Mouse (Mus musculus) heart, embryonic 15.5 days (tissue): Measurements from ENCODE around the gene Tm7sf3. TPM values are rescaled to one million over a fixed set of nuclear protein-coding genes. Genes with fewer than 3 reads are reported as not detected.

Experiments used
- ATAC-seq: fragments of 200-750 bp; cut with Nextera tagmentation; replicated peaks from 2 replicates; pipeline ENCODE4 v1.8.0; 2017; ENCODE audit warnings: low read depth, moderate TSS enrichment; ENCODE audit not compliant: insufficient number of reproducible peaks, insufficient read depth, low FRiP score
- H3K27ac ChIP-seq: fragments of 300-500 bp; sonication (generic); 2 replicates; pipeline ENCODE4 v1.5.1; 2015; ENCODE audit warnings: mild to moderate bottlenecking, inconsistent platforms
- H3K27me3 ChIP-seq: fragments of 300-500 bp; sonication (generic); 2 replicates; pipeline ENCODE4 v1.6.1; 2015; ENCODE audit warnings: inconsistent platforms
- H3K36me3 ChIP-seq: fragments of 300-500 bp; sonication (generic); 2 replicates; pipeline ENCODE4 v1.6.1; 2015; ENCODE audit warnings: mild to moderate bottlenecking, inconsistent platforms
- H3K4me1 ChIP-seq: fragments of 300-500 bp; sonication (generic); replicated peaks from 2 replicates; pipeline ENCODE4 v1.6.1; 2015; ENCODE audit warnings: inconsistent platforms
- H3K4me2 ChIP-seq: fragments of 300-500 bp; sonication (generic); 2 replicates; pipeline ENCODE4 v1.6.1; 2015; ENCODE audit warnings: inconsistent platforms, mild to moderate bottlenecking, moderate library complexity
- H3K4me3 ChIP-seq: fragments of 300-500 bp; sonication (generic); 2 replicates; pipeline ENCODE4 v1.5.1; 2015; ENCODE audit warnings: mild to moderate bottlenecking, inconsistent platforms
- H3K9ac ChIP-seq: fragments of 300-500 bp; sonication (generic); 2 replicates; pipeline ENCODE4 v1.6.1; 2015; ENCODE audit warnings: mild to moderate bottlenecking, inconsistent platforms
- H3K9me3 ChIP-seq: fragments of 300-500 bp; sonication (generic); replicated peaks from 2 replicates; pipeline ENCODE4 v1.6.1; 2016; ENCODE audit warnings: inconsistent platforms
- WGBS: fragments of 180-500 bp; shearing (Covaris S2); methylation state at CpG from one replicate; pipeline ENCODE4 v1.1.7; 2015; ENCODE audit warnings: mixed read lengths; 5-methylcytosine and 5-hydroxymethylcytosine counted together
- polyA plus RNA-seq: library from polyadenylated mRNA; unstranded; fragments of >200 nt; fragmentation: Nextera tagmentation; extraction: Ambion mirVana; gene quantifications from 2 replicates; pipeline ENCODE4 v1.2.1, GENCODE M21; 2015

The Tm7sf3 gene
- 32.8 and 38.6 TPM in 2 replicates for polyA plus RNA-seq

- peak within 1 kb of the TSS; percentile 92 for H3K9ac ChIP-seq
- H3K36me3 ChIP-seq: no peaks in the 10 kb centered on the region; the same call in 1 of the 2 replicates
- H3K27me3 ChIP-seq: no peaks in the 10 kb centered on the region
- no peaks in the 10 kb centered on the region for H3K9me3 ChIP-seq
- peak; percentile 96 for ATAC-seq
- peak within 1 kb of the TSS; percentile 95 for H3K27ac ChIP-seq
- peaks cover 8% of the 10 kb centered on the region for H3K4me1 ChIP-seq
- peak within 1 kb of the TSS; percentile 87 for H3K4me3 ChIP-seq
- peak within 1 kb of the TSS; percentile 80 for H3K4me2 ChIP-seq
- under 1% methylated on average over 60 of the region's 60 CpGs for WGBS
These were observed at the start of gene Tm7sf3, which contains the start of gene Med21 for GRCm38 (mm10) chr6:146642276-146643183. Gene Tm7sf3 (minus strand): TSS chr6:146642824. Gene Med21 (plus strand): TSS chr6:146642547.

GRCm38 (mm10) chr6:146688861-146689260 lies 46.2 kb upstream of the Tm7sf3 start:
- Histone ChIP-seq H3K9ac (no peak overlapping the region), H3K4me2 (no peak overlapping the region), H3K4me1 (peaks cover 26% of the 10 kb centered on the region), H3K27me3 (no peaks in the 10 kb centered on the region), H3K36me3 (no peaks in the 10 kb centered on the region), H3K27ac (no peak overlapping the region), H3K4me3 (no peak overlapping the region), H3K9me3 (no peaks in the 10 kb centered on the region)
- 85% methylated on average over 5 of the region's 5 CpGs for WGBS
- ATAC-seq: no peak

- no peaks in the 10 kb centered on the region for H3K27me3 ChIP-seq
- no peaks in the 10 kb centered on the region for H3K36me3 ChIP-seq
- H3K9me3 ChIP-seq: no peaks in the 10 kb centered on the region
- H3K4me2 ChIP-seq: no peak overlapping the region
- H3K27ac ChIP-seq: no peak overlapping the region
- H3K4me1 ChIP-seq: peaks cover 35% of the 10 kb centered on the region
- ATAC-seq: no peak
- no peak overlapping the region for H3K9ac ChIP-seq
- no peak overlapping the region for H3K4me3 ChIP-seq
- 83% methylated on average over 7 of the region's 7 CpGs for WGBS
These were observed 45.4 kb upstream of the Tm7sf3 start for GRCm38 (mm10) chr6:146688010-146688409.

GRCm38 (mm10) chr6:146686463-146687196 lies 44.0 kb upstream of the Tm7sf3 start:
- no peaks in the 10 kb centered on the region for H3K36me3 ChIP-seq
- peak; percentile 47; the same call in 1 of the 2 replicates for ATAC-seq
- H3K27me3 ChIP-seq: no peaks in the 10 kb centered on the region
- H3K4me1 ChIP-seq: peaks cover 39% of the 10 kb centered on the region
- WGBS: 40% methylated on average over 5 of the region's 5 CpGs
- H3K4me2 ChIP-seq: peak overlapping the region; percentile 41
- H3K27ac ChIP-seq: peak overlapping the region; percentile 92
- no peak overlapping the region for H3K4me3 ChIP-seq
- no peaks in the 10 kb centered on the region for H3K9me3 ChIP-seq
- H3K9ac ChIP-seq: no peak overlapping the region

GRCm38 (mm10) chr6:146685781-146686308 lies 43.2 kb upstream of the Tm7sf3 start:
- no peaks in the 10 kb centered on the region for H3K36me3 ChIP-seq
- WGBS: 24% methylated on average over 17 of the region's 17 CpGs
- peak overlapping the region; percentile 92 for H3K27ac ChIP-seq
- no peaks in the 10 kb centered on the region for H3K9me3 ChIP-seq
- peaks cover 39% of the 10 kb centered on the region for H3K4me1 ChIP-seq
- peak; percentile 90 for ATAC-seq
- peak overlapping the region; percentile 41 for H3K4me2 ChIP-seq
- no peaks in the 10 kb centered on the region for H3K27me3 ChIP-seq
- H3K4me3 ChIP-seq: no peak overlapping the region
- H3K9ac ChIP-seq: no peak overlapping the region

GRCm38 (mm10) chr6:146683881-146684280 lies 41.3 kb upstream of the Tm7sf3 start:
- H3K9ac ChIP-seq: no peak overlapping the region

GRCm38 (mm10) chr6:146678136-146679070 lies 35.8 kb upstream of the Tm7sf3 start:
- ATAC-seq: no peak
- Histone ChIP-seq H3K4me2 (no peak overlapping the region), H3K27ac (peak overlapping the region; percentile 77), H3K36me3 (no peaks in the 10 kb centered on the region), H3K9me3 (no peaks in the 10 kb centered on the region), H3K9ac (peak overlapping the region; percentile 23; the same call in 1 of the 2 replicates), H3K27me3 (no peaks in the 10 kb centered on the region), H3K4me1 (peaks cover 53% of the 10 kb centered on the region), H3K4me3 (no peak overlapping the region)
- 26% methylated on average over 10 of the region's 10 CpGs for WGBS

More at GRCm38 (mm10) chr6:146683881-146684280, 41.3 kb upstream of the Tm7sf3 start:
- Histone ChIP-seq H3K9me3 (no peaks in the 10 kb centered on the region), H3K27ac (peak overlapping the region; percentile 62), H3K36me3 (no peaks in the 10 kb centered on the region), H3K4me2 (no peak overlapping the region), H3K4me3 (no peak overlapping the region), H3K4me1 (peaks cover 43% of the 10 kb centered on the region), H3K27me3 (no peaks in the 10 kb centered on the region)
- no peak for ATAC-seq
- WGBS: 80% methylated on average over 4 of the region's 4 CpGs

- no peaks in the 10 kb centered on the region for H3K27me3 ChIP-seq
- no peaks in the 10 kb centered on the region for H3K36me3 ChIP-seq
- WGBS: 49% methylated on average over 10 of the region's 10 CpGs
- H3K27ac ChIP-seq: peak overlapping the region; percentile 85
- peaks cover 52% of the 10 kb centered on the region for H3K4me1 ChIP-seq
- H3K4me2 ChIP-seq: no peak overlapping the region
- H3K9ac ChIP-seq: no peak overlapping the region
- H3K9me3 ChIP-seq: no peaks in the 10 kb centered on the region
- ATAC-seq: no peak
- H3K4me3 ChIP-seq: no peak overlapping the region
These were observed 34.3 kb upstream of the Tm7sf3 start for GRCm38 (mm10) chr6:146676904-146677303.

- peak overlapping the region; percentile 85 for H3K27ac ChIP-seq
- H3K9me3 ChIP-seq: no peaks in the 10 kb centered on the region
- WGBS: 17% methylated on average over 4 of the region's 4 CpGs
- peak overlapping the region; percentile 21; the same call in 1 of the 2 replicates for H3K4me2 ChIP-seq
- ATAC-seq: peak; percentile 72
- no peak overlapping the region for H3K9ac ChIP-seq
- no peaks in the 10 kb centered on the region for H3K27me3 ChIP-seq
- no peaks in the 10 kb centered on the region for H3K36me3 ChIP-seq
- H3K4me3 ChIP-seq: no peak overlapping the region
- H3K4me1 ChIP-seq: peaks cover 59% of the 10 kb centered on the region
These were observed 32.4 kb upstream of the Tm7sf3 start for GRCm38 (mm10) chr6:146674881-146675536.

- Histone ChIP-seq H3K4me2 (peak overlapping the region; percentile 21; the same call in 1 of the 2 replicates), H3K4me1 (peaks cover 61% of the 10 kb centered on the region)
These were observed 31.8 kb upstream of the Tm7sf3 start for GRCm38 (mm10) chr6:146674420-146674819.

More at GRCm38 (mm10) chr6:146674420-146674819, 31.8 kb upstream of the Tm7sf3 start:
- ATAC-seq: no peak
- H3K27me3 ChIP-seq: no peaks in the 10 kb centered on the region
- no peak overlapping the region for H3K9ac ChIP-seq
- WGBS: 69% methylated on average over 8 of the region's 8 CpGs
- no peaks in the 10 kb centered on the region for H3K9me3 ChIP-seq
- no peaks in the 10 kb centered on the region for H3K36me3 ChIP-seq
- H3K27ac ChIP-seq: peak overlapping the region; percentile 85
- H3K4me3 ChIP-seq: no peak overlapping the region
